Mouse (Mus musculus) limb, embryonic 14.5 days (tissue): ENCODE measurements around the gene Serpinb1a. TPM values are rescaled to one million over a fixed set of nuclear protein-coding genes. Genes with fewer than 3 reads are reported as not detected.
"Not testable (repeated sequence)": the region's sequence is repeated elsewhere in the genome, so short reads cannot be mapped to it uniquely, and the experiment has no call there.

Experiments used
- ATAC-seq: fragments of 200-750 bp; cut with Nextera tagmentation; 2 replicates; pipeline ENCODE4 v1.8.0; 2017; ENCODE audit warnings: low read depth, moderate number of reproducible peaks, moderate TSS enrichment; ENCODE audit not compliant: low FRiP score
- DNase-seq: peaks from one replicate; pipeline ENCODE4 v3.0.0-alpha.2; 2015; ENCODE audit warnings: low spot score
- H3K27ac ChIP-seq: fragments of 300-500 bp; sonication (generic); replicated peaks from 2 replicates; pipeline ENCODE4 v1.5.1; 2014; ENCODE audit warnings: low read depth, mild to moderate bottlenecking, low read length, moderate library complexity, mixed read lengths
- H3K27me3 ChIP-seq: fragments of 300-500 bp; sonication (generic); 2 replicates; pipeline ENCODE4 v1.6.1; 2014; ENCODE audit warnings: low read length, mixed read lengths; ENCODE audit not compliant: control insufficient read depth, insufficient read depth
- H3K36me3 ChIP-seq: fragments of 300-500 bp; sonication (generic); 2 replicates; pipeline ENCODE4 v1.6.1; 2014; ENCODE audit warnings: mild to moderate bottlenecking, low read length, moderate library complexity, mixed read lengths; ENCODE audit not compliant: control insufficient read depth, insufficient read depth
- H3K4me1 ChIP-seq: fragments of 300-500 bp; sonication (generic); 2 replicates; pipeline ENCODE4 v1.6.1; 2014; ENCODE audit warnings: antibody characterized with exemption, low read length, mixed read lengths; ENCODE audit not compliant: control insufficient read depth, insufficient read depth
- H3K4me2 ChIP-seq: fragments of 300-500 bp; sonication (generic); replicated peaks from 2 replicates; pipeline ENCODE4 v1.6.1; 2014; ENCODE audit warnings: low read depth, mild to moderate bottlenecking, low read length, moderate library complexity; ENCODE audit not compliant: severe bottlenecking
- H3K4me3 ChIP-seq: fragments of 300-500 bp; sonication (generic); replicated peaks from 2 replicates; pipeline ENCODE4 v1.5.1; 2014; ENCODE audit warnings: low read length
- H3K9ac ChIP-seq: fragments of 300-500 bp; sonication (generic); 2 replicates; pipeline ENCODE4 v1.6.1; 2014; ENCODE audit warnings: mild to moderate bottlenecking, low read depth, low read length, moderate library complexity; ENCODE audit not compliant: severe bottlenecking
- H3K9me3 ChIP-seq: fragments of 300-500 bp; sonication (generic); 2 replicates; pipeline ENCODE4 v1.6.1; 2016; ENCODE audit warnings: low read length; ENCODE audit not compliant: control insufficient read depth
- POLR2A ChIP-seq: fragments of 200-500 bp; IDR thresholded peaks from 2 replicates; pipeline ENCODE4 v1.8.0; 2012; ENCODE audit warnings: inconsistent platforms, mild to moderate bottlenecking, moderate library complexity, borderline replicate concordance; ENCODE audit not compliant: insufficient read depth, insufficient read length; ENCODE audit errors: extremely low read depth
- WGBS: fragments of 180-500 bp; shearing (Covaris S2); extraction: QIAGEN DNeasy Blood & Tissue Kit; methylation state at CpG from one replicate; pipeline ENCODE4 v1.1.7; 2014; 5-methylcytosine and 5-hydroxymethylcytosine counted together
- polyA plus RNA-seq, 2 experiments: library from polyadenylated mRNA; depleted of rRNA in 1 of 2; stranded (reverse) in 1 of 2; unstranded in 1 of 2; fragments of >200 nt; fragmentation: Nextera tagmentation in 1 of 2; extraction: Ambion mirVana in 1 of 2; gene quantifications; 2 replicates each; pipeline versions ENCODE4 v1.2.1 to v1.2.3; 2012 to 2014

Serpinb1a gene
- polyA plus RNA-seq, 2 experiments: 8.7 to 23.3 TPM

DNA sequence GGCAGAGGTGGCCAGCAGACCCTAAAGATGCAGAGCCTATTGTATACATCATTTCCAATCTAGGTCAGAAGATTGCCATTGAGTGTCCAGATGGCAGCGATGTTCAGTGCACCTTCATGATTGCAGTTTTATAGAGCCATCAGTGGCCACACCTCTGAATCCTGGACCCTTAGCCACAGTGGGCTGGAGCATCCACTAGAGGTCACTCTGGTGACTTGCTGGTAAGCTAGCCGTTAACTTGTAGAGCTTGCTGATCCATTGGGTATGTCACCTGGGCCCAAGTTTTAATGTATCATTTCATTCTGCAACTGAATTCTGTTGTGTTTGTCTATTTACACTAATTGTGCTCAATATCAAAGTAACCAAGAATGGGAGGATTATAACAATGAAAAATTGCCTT, 14.6 kb upstream of the Serpinb1a start:
- DNase-seq (no peak), ATAC-seq (no peak)
- Histone ChIP-seq H3K4me3 (no peak overlapping the region), H3K36me3 (no peaks in the 10 kb centered on the region), H3K9me3 (no peaks in the 10 kb centered on the region), H3K27me3 (no peaks in the 10 kb centered on the region), H3K4me1 (no peaks in the 10 kb centered on the region), H3K9ac (no peak overlapping the region), H3K27ac (no peak overlapping the region), H3K4me2 (no peak overlapping the region)
- no peak for TF ChIP-seq POLR2A
- 54% methylated on average over 2 of the region's 2 CpGs for WGBS

DNA sequence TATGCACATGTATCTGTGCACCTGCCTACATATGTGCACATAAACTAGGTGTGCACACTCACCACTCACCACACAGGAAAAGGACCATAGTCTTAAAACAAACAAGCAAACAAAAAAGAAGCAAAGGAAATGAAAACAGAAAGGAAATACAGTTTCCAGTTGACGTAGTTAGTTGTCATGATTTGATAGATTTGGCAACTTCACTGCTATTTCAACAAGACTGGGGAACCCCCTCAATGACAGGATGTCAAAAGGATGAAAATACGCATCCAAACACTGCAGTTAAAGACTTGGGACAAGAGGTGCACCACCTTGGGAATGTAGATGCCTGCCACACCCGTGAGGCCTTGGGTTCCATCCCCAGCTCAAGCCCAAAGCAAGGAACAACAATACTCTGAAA, 13.5 kb upstream of the Serpinb1a start:
- not testable (repeated sequence) for H3K27me3 ChIP-seq, ATAC-seq, DNase-seq, H3K4me2 ChIP-seq, H3K27ac ChIP-seq, H3K9me3 ChIP-seq, H3K4me3 ChIP-seq, H3K36me3 ChIP-seq, H3K9ac ChIP-seq, H3K4me1 ChIP-seq
- WGBS: 65% methylated on average over 2 of the region's 3 CpGs

DNA sequence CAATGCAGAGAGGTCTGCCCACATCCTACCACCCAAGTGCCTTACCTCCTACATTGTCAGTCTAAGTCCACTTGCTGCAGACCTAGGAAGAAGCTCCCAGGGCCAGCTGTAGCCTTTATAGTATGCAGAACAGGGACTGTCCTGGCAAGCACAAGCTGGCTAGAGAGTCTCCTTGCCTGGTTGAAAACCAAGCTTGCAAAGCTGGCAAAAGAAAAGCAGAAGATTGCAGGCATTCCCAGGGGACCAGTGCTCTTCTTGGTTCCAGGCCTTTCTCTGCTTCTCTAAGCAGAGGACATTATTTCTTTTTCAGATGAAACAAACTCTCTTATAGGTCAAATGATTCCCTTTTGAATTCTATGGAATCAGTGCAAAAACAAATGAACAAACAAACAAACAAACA, 12.5 kb upstream of the Serpinb1a start:
- Histone ChIP-seq H3K27me3 (no peaks in the 10 kb centered on the region), H3K9me3 (no peaks in the 10 kb centered on the region), H3K4me2 (no peak overlapping the region), H3K36me3 (no peaks in the 10 kb centered on the region), H3K27ac (no peak overlapping the region), H3K4me3 (no peak overlapping the region), H3K9ac (no peak overlapping the region), H3K4me1 (no peaks in the 10 kb centered on the region)
- TF ChIP-seq POLR2A: no peak
- ATAC-seq (no peak), DNase-seq (no peak)

DNA sequence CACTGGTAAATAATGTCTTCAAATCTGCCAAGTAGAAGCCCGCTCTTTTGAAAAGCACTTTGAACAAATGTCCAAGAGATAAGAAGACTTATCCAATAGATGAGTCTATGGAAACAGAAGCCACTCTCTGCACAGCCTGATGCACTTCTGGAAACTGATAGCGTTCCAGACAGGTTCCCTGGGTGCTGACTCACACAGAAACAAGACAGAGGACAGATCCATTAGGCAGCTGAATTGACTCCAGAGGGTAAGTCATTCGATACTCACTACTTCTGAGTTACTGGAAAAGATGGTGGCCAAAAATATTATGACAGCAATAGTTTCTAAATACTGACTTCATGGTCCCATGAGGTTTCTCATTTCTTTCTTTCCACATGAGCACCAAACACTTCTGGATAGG, 9.8 kb upstream of the Serpinb1a start:
- TF ChIP-seq POLR2A: no peak
- no peaks in the 10 kb centered on the region for H3K9me3 ChIP-seq
- no peak for ATAC-seq

DNA sequence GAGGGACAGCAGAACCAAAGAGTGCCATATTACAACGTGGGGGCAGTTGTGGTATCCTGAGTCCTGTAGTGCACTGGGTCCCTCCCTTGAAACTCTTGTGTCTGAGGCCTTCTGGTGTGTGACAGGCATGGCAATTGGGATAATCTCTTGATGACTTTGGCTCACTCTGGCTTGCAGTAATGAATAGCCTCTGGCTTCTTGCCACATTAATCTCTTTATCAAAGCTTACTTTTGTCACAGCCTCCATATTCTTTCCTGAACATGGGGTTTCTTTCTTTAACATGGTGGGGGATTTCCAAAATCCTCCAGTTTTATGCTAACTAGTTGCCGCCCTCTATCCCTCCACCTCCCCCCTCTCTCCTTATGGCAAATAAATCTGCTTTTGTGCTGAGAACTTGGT, 2.1 kb upstream of the Serpinb1a start:
- no peak overlapping the region for H3K4me3 ChIP-seq
- 73% methylated on average over 2 of the region's 2 CpGs for WGBS
- no peaks in the 10 kb centered on the region for H3K36me3 ChIP-seq
- no peaks in the 10 kb centered on the region for H3K9me3 ChIP-seq
- TF ChIP-seq POLR2A: no peak
- ATAC-seq: no peak
- DNase-seq: no peak
- H3K4me1 ChIP-seq: peaks cover 12% of the 10 kb centered on the region
- no peak overlapping the region for H3K4me2 ChIP-seq
- H3K9ac ChIP-seq: no peak overlapping the region
- H3K27ac ChIP-seq: no peak overlapping the region
- H3K27me3 ChIP-seq: no peaks in the 10 kb centered on the region

More for the DNA sequence above, 9.8 kb upstream of the Serpinb1a start:
- DNase-seq: no peak
- Histone ChIP-seq H3K36me3 (no peaks in the 10 kb centered on the region), H3K4me2 (no peak overlapping the region), H3K4me3 (no peak overlapping the region), H3K4me1 (no peaks in the 10 kb centered on the region), H3K27me3 (no peaks in the 10 kb centered on the region), H3K27ac (no peak overlapping the region), H3K9ac (no peak overlapping the region)
- 76% methylated on average over 3 of the region's 3 CpGs for WGBS

DNA sequence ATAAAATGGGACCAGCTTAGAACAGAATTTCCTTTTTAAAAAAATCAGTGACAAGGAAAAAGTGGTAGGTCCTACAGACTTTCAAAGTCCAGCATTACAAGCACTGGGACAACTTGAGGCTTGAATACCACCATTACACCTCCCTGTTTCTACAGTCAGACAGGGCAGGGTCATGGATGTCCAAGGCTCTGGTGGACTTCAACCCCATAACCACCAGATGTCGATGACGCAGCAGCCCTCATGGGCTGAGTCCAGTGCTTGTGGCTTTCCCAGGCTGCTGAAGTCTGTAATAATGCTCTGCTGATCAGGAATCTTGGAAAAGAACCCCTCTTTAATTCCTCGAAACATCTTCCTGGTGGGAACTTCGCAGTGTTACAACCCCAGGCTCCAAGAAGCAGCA, 1.6 kb upstream of the Serpinb1a start:
- 99% methylated on average over 4 of the region's 4 CpGs for WGBS
- Histone ChIP-seq H3K27me3 (no peaks in the 10 kb centered on the region), H3K9me3 (no peaks in the 10 kb centered on the region), H3K4me3 (no peak overlapping the region), H3K9ac (no peak overlapping the region), H3K4me1 (peaks cover 12% of the 10 kb centered on the region), H3K4me2 (no peak overlapping the region), H3K27ac (no peak overlapping the region), H3K36me3 (no peaks in the 10 kb centered on the region)
- ATAC-seq: no peak
- TF ChIP-seq POLR2A: no peak
- no peak for DNase-seq
